Mouse (Mus musculus) CH12.LX (cell line): ENCODE measurements around the gene Endou.

Source experiments
- CHD2 ChIP-seq: IDR thresholded peaks from 2 replicates; pipeline ENCODE4 v1.6.1; 2011; ENCODE audit warnings: low read length, improper control_type of control experiment
- CTCF ChIP-seq, 2 experiments: IDR thresholded peaks in 1 of 2; conservative IDR thresholded peaks in 1 of 2; 2 replicates each; pipeline ENCODE4 v1.5.1; 2011 to 2012; ENCODE audit warnings: low read depth in 2 of 2, low read length in 2 of 2, improper control_type of control experiment in 1 of 2, inconsistent platforms in 1 of 2, mild to moderate bottlenecking in 1 of 2, moderate library complexity in 1 of 2
- E2F4 ChIP-seq: IDR thresholded peaks from 2 replicates; pipeline ENCODE4 v1.6.1; 2011; ENCODE audit warnings: low read depth, low read length, improper control_type of control experiment; ENCODE audit not compliant: insufficient replicate concordance
- EP300 ChIP-seq: IDR thresholded peaks from 2 replicates; pipeline ENCODE4 v1.6.1; 2011; ENCODE audit warnings: low read length, improper control_type of control experiment
- KAT2A ChIP-seq: IDR thresholded peaks from 2 replicates; pipeline ENCODE4 v1.6.1; 2012; ENCODE audit warnings: low read length, improper control_type of control experiment, inconsistent platforms; ENCODE audit not compliant: insufficient replicate concordance
- MAFK ChIP-seq: IDR thresholded peaks from 2 replicates; pipeline ENCODE4 v1.6.1; 2011; ENCODE audit warnings: low read length, improper control_type of control experiment; ENCODE audit not compliant: insufficient replicate concordance
- POLR2A ChIP-seq: IDR thresholded peaks from 2 replicates; pipeline ENCODE4 v1.6.1; 2011; ENCODE audit warnings: low read depth, mild to moderate bottlenecking, improper control_type of control experiment, low read length
- RCOR1 ChIP-seq: conservative IDR thresholded peaks from 2 replicates; pipeline ENCODE4 v1.6.1; 2012; ENCODE audit warnings: low read depth, mild to moderate bottlenecking, inconsistent platforms, low read length, improper control_type of control experiment
- TCF12 ChIP-seq: IDR thresholded peaks from 2 replicates; pipeline ENCODE4 v1.6.1; 2014; ENCODE audit warnings: low read depth, mild to moderate bottlenecking, inconsistent platforms, low read length, improper control_type of control experiment
- USF1 ChIP-seq: IDR thresholded peaks from 2 replicates; pipeline ENCODE4 v1.6.1; 2014; ENCODE audit warnings: low read depth, mild to moderate bottlenecking, inconsistent platforms, low read length, improper control_type of control experiment
- USF2 ChIP-seq: conservative IDR thresholded peaks from 2 replicates; pipeline ENCODE4 v1.6.1; 2011; ENCODE audit warnings: low read depth, low read length, improper control_type of control experiment
- ZKSCAN1 ChIP-seq: IDR thresholded peaks from 2 replicates; pipeline ENCODE4 v1.6.1; 2012; ENCODE audit warnings: low read depth, inconsistent platforms, low read length, improper control_type of control experiment, borderline replicate concordance
- ZNF384 ChIP-seq: IDR thresholded peaks from 2 replicates; pipeline ENCODE4 v1.6.1; 2012; ENCODE audit warnings: low read depth, low read length, improper control_type of control experiment, inconsistent platforms

GRCm38 (mm10) chr15:97724346-97725197, 6.6 kb downstream of the Endou start:
- TF ChIP-seq CTCF (conservative IDR thresholded peaks at IDR 0.05 in 1 of 2, IDR thresholded peaks at IDR 0.05 in 1 of 2; ENCODE audit: low read depth in 2 of 2, low read length in 2 of 2) (no peak), USF1 (no peak), E2F4 (no peak), POLR2A (no peak), ZKSCAN1 (no peak), KAT2A (no peak), RCOR1 (no peak), MAFK (no peak), EP300 (no peak), CHD2 (no peak), TCF12 (no peak), USF2 (no peak), ZNF384 (no peak)
